Mouse (Mus musculus): ENCODE measurements around the gene Gm43638.
"Not testable (repeated sequence)": the region's sequence is repeated elsewhere in the genome, so short reads cannot be mapped to it uniquely, and the experiment has no call there.

Gene Gm43638

GRCm38 (mm10) chr5:87486706-87487105 is at the start of gene Gm43638:
Gm43638 (minus strand) TSS chr5:87486806.
- in situ Hi-C loops (cut with MboI, MseI) = not testable (repeated sequence)

DNA sequence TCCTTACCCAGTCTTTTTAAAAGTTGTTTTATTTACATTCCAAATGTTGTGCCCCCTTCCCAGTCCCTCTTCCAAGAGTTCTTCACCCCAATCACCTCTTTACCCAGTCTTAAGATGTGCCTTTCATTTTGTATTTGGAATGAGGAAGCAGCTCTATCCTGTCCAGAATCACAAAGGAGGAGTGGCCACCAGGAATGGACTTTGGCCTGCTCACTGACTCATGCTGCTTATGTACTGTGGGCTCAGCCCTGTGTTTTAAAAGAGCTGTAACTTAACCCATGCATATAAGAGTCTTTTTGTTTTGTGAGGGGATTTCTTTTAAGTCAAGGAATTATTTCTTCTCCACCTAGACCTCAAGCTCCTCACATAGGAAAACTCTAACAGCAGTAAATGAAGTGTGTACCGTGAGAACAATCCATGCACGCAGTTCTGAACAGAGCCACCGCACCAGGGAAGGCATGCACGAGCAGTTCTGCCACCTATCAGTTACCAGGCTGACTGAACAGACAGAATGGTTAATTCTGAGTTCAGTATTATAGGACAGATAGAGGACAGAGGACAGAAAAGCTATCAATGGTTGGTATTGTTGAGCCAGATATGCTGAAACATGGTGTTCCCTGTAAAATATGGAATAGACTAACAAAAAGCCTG is 49.5 kb upstream of the Gm43638 start:
- in situ Hi-C loops (cut with MboI, MseI) = no loop called here

DNA sequence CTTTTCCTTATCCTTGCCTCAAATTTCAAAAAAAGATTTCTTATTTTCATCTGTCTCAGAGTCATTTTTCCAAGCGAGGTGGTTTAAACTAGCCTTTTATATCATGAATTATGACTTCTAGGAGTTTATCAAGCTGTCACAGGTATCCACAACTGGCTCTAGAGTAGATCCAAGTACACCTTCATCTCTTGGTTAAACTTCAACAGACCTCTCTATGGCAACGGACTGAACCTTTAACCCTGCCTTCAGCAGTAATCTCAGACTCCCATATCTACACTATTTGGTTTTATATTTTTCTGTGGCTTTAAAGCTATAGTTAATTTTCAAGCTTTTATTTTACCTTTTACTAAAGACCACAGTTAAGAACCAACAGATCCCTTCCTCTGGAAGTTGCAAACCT is 45.7 kb upstream of the Gm43638 start:
- in situ Hi-C loops (cut with MboI, MseI) = no loop called here

GRCm38 (mm10) chr5:87523561-87523960 is 37.0 kb upstream of the Gm43638 start:
- in situ Hi-C loops (cut with MboI, MseI) = not testable (repeated sequence)

DNA sequence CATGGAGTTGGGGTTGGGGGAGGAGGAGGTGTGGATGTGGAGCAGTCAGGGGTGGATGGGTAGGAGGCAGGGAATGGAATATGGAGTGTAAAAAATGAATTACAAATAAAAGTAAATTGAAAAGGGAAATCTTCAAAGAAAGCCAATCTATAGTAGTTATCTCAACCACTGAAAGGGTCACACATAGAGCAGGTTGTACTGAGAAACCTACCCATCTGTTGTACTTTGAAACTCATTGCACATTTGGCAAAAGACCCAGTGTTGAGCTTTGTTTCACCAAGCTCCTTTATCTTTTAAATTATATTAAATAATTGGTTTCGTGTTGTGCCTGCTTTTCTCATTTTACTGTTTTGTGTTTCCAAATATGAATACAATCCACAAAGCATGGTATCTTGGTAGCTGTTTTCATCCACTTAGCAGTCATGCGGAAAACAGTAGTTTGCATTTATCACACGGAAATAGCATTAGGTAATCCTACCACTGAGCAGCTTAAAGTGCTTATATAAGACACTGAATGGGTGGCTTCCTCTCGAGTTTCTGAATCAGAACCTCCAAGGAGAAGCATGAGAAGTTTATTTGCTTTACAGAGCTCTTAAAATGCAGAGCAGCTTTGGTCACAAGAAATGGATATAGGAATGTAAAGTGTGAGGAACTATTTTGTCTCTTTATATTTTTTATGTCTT is 19.3 kb upstream of the Gm43638 start:
- in situ Hi-C loops (cut with MboI, MseI) = no loop called here

DNA sequence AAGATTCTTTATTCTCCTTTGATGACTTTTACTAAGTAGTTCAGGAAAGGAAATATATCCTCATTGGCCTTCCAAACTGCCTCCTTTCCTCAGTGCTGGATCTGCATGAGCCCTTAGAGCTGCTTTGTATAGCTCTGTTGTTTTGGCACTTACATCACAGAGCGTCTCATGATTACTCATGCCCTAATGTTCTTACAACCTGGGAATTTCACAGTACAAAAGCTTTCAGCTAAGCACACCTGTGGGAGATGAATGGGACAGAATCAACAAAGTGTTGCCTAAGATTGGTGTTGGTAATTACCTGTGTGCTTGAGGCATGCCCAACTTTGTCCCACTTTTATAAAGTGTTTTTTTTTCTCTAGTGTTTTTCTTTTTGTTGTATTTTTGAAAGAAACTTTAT is 16.1 kb upstream of the Gm43638 start:
- in situ Hi-C loops (cut with MboI, MseI) = no loop called here

GRCm38 (mm10) chr5:87499341-87499740 is 12.7 kb upstream of the Gm43638 start:
- in situ Hi-C loops (cut with MboI, MseI) = no loop called here

DNA sequence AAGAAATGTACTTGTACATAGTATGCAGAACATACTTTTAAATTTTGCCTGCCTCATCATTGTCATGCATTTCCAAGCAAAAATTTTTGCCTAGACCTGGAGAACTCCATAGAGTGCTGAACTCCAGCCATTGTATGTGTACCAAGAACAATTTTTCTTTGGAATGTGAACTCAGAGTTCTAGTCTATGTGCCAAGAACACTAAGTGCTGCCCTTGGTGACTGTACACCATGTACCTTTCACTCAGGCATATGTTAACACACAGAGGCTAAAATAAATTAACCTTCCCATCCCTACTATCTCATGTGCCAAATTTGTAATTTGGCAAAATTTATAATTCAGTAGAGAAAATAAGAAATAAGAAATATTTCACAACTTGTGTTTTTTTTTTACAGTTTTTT is 12.3 kb upstream of the Gm43638 start:
- in situ Hi-C loops (cut with MboI, MseI) = no loop called here

DNA sequence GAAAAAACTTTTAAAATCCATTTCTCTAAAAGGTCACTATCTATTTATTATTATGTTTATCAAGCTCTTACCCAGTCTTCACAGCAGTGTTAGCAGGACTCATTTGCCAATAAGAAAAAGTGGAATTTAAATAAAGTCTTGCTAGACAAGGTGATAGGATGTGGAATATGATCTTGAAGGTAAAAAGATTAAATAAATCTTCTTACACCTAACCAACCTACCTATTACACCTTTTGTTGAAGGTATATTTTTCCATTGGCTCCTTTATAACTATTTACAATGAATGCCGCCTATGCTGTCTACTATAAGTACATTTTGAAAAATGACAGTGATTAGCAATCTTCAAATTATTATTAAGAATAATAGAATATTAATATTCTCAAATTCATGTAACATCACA is 4.2 kb upstream of the Gm43638 start, which contains the start of gene Ugt2a1:
Gene Ugt2a1 (minus strand): TSS at position 101 of the 400 bp plus-strand sequence.
- in situ Hi-C loops (cut with MboI, MseI) = no loop called here

- in situ Hi-C loops (cut with MboI, MseI) = no loop called here
Observed at GRCm38 (mm10) chr5:87482160-87482559, 4.4 kb downstream of the Gm43638 start, which contains the start of gene Ugt2a2. Ugt2a2 (minus strand) TSS chr5:87482260.

DNA sequence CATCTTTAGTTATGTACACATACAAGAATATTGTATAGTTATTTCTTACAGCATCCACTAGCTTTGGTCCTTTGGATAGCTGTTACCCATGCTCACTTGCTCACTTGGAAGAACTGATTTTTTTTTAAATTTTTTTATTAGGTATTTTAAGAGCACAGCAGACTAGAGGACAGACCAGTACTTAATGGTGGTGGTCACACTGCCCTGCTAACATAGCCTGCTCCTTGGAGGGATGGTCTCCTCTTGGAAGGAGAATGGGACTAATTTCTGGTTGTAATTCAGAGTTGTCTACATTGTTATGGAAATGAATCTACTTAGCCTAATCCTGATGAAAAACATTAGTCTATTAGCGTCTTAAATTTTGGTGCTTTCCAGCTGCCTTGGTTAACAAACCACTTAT is 27.8 kb downstream of the Gm43638 start:
- in situ Hi-C loops (cut with MboI, MseI) = no loop called here

DNA sequence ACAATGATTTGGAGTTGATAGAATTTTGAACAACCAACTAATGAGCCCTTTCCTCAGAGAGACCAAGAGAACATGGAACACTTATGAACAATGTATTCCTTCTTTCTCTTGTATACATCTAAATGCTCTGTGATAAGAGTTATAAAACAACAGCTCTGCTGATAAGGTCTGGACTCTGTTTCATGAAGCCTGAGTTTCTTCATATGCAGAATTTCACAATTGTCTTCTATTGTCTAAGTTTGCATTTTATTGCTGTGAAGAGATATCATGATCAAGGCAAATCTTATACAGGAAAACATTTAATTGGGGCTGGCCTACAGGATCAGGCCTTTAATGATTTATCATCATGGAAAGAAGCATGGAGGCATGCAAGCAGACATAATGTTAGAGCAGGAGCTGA is 28.9 kb downstream of the Gm43638 start:
- in situ Hi-C loops (cut with MboI, MseI) = no loop called here

DNA sequence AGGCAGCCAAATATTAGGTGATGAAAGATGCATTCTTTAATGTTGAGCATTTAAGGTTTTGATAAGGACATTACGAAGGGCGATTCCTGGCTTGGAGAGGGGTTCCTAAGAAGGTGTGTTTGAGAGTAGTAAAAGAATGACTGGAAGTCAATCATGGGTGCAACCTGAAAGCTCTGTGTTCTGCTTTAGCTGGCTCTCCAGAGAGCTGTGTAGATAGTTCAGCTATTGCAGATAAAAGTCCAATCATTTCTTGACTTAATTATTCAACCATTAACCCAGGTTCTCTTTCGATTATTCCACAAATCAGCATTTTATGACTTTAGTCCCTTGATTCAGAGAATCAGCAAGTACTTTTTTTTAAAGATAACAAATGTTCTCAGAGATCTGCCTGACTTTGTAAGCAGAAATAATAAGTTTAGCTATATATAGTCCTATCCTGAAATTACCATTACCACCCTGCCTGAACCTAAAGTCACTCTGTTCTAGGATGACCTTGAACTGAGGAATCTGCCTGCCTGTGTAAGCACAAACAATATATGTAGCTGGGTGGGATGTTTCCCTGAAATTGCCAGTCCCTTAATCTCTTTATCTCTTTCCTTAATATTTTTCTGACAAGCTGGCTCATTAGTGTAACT is 30.3 kb downstream of the Gm43638 start:
- in situ Hi-C loops (cut with MboI, MseI) = no loop called here

GRCm38 (mm10) chr5:87455519-87455918 is 31.1 kb downstream of the Gm43638 start:
- in situ Hi-C loops (cut with MboI, MseI) = no loop called here

DNA sequence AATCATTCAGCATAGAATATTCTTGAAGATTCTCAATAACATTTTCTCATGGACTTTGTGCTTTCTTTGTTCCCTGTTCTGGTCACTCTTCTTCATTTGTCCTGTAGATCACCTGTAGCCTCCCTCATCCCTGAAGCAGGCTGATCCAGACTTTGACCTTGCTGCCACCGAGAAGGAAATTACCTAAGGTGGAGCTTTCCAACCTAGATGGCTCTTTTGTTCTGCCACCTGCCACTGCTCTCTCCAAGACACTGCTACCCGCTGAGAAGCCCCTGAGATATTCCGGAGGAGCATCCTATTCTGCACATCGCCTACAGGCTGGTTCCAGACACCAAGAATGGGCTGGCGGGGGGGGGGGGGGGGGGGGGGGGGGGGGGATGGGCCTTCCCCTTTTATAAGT is 34.1 kb downstream of the Gm43638 start:
- in situ Hi-C loops (cut with MboI, MseI) = not testable (repeated sequence)

- in situ Hi-C loops (cut with MboI, MseI) = no loop called here
Observed at GRCm38 (mm10) chr5:87436264-87436663, 50.3 kb downstream of the Gm43638 start.

DNA sequence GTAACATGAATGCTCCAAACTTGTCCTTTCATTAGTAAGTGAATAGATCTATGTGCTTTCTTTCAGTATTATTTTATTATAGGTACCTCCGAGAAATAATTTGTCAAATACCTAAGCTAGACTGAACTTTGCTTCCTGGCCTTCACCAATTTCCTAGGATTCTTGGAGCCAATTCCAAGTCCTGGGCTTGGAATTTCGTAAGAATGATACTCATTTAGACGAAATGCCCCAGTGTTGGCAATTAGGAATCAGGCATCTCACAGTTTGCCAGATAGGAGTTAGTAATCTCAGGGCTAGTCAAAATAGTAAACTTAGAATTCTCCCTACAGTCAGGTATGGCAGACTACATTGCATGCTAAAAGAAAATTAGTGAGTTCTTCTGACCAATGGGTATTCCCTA is 60.9 kb downstream of the Gm43638 start:
- in situ Hi-C loops (cut with MboI, MseI) = no loop called here

DNA sequence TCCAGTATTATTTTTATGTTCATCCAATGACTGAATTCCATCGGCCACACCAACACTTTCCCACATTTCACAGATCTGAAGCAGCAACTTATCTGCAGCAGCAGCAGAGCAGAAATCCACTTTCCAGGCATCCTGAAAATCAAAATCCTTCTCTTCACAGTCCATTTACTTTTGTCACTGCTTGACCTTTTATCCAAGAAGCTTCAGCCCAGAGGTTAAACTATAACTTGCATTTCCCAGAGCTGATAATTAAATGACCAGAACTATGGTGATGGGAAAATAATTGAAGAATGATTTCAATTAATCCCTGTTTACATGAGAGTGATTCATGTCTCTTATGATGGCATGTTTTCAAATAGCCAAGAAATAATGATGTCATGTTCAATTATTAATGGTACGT is 62.6 kb downstream of the Gm43638 start, which contains the start of gene Ugt2b38:
Gene Ugt2b38 (minus strand): TSS at position 163 of the 400 bp plus-strand sequence.
- in situ Hi-C loops (cut with MboI, MseI) = not testable (repeated sequence)

All from T-helper 2 cell (primary cell).